Mouse (Mus musculus) liver, embryonic 16.5 days (tissue): Measurements from ENCODE around the gene Abl2. TPM values are rescaled to one million over a fixed set of nuclear protein-coding genes. Genes with fewer than 3 reads are reported as not detected.

Experiments used
- ATAC-seq: fragments of 200-750 bp; cut with Nextera tagmentation; 2 replicates; pipeline ENCODE4 v1.8.0; 2017; ENCODE audit warnings: low read depth, mild to moderate bottlenecking, moderate number of reproducible peaks, moderate library complexity
- H3K27ac ChIP-seq: fragments of 300-500 bp; sonication (generic); 2 replicates; pipeline ENCODE4 v1.5.1; 2014; ENCODE audit warnings: mild to moderate bottlenecking, low read length
- H3K27me3 ChIP-seq: fragments of 300-500 bp; sonication (generic); 2 replicates; pipeline ENCODE4 v1.6.1; 2014; ENCODE audit warnings: low read depth, low read length, mixed read lengths; ENCODE audit not compliant: control insufficient read depth, insufficient read depth
- H3K36me3 ChIP-seq: fragments of 300-500 bp; sonication (generic); 2 replicates; pipeline ENCODE4 v1.6.1; 2014; ENCODE audit warnings: mild to moderate bottlenecking; ENCODE audit not compliant: control insufficient read depth, insufficient read depth
- H3K4me1 ChIP-seq: fragments of 300-500 bp; sonication (generic); 2 replicates; pipeline ENCODE4 v1.6.1; 2014; ENCODE audit warnings: low read depth, low read length, mixed read lengths; ENCODE audit not compliant: control insufficient read depth
- H3K4me2 ChIP-seq: fragments of 300-500 bp; sonication (generic); 2 replicates; pipeline ENCODE4 v1.6.1; 2014; ENCODE audit warnings: low read depth, low read length, mixed read lengths
- H3K4me3 ChIP-seq: fragments of 300-500 bp; sonication (generic); 2 replicates; pipeline ENCODE4 v1.5.1; 2014; ENCODE audit warnings: low read depth, mild to moderate bottlenecking, low read length
- H3K9ac ChIP-seq: fragments of 300-500 bp; sonication (generic); 2 replicates; pipeline ENCODE4 v1.6.1; 2014; ENCODE audit warnings: low read depth, low read length
- H3K9me3 ChIP-seq: fragments of 300-500 bp; sonication (generic); replicated peaks from 2 replicates; pipeline ENCODE4 v1.6.1; 2016; ENCODE audit warnings: low read length; ENCODE audit not compliant: control insufficient read depth
- WGBS: fragments of 180-500 bp; shearing (Covaris S2); extraction: QIAGEN DNeasy Blood & Tissue Kit; methylation state at CpG from one replicate; pipeline ENCODE4 v1.1.7; 2014; ENCODE audit not compliant: insufficient replicate concordance; 5-methylcytosine and 5-hydroxymethylcytosine counted together
- polyA plus RNA-seq: library from polyadenylated mRNA; unstranded; fragments of >200 nt; fragmentation: Nextera tagmentation; extraction: Ambion mirVana; gene quantifications from 2 replicates; pipeline ENCODE4 v1.2.1, GENCODE M21; 2015

The Abl2 gene
- polyA plus RNA-seq, 1 experiment from 2014 or later = 0.87 TPM

DNA sequence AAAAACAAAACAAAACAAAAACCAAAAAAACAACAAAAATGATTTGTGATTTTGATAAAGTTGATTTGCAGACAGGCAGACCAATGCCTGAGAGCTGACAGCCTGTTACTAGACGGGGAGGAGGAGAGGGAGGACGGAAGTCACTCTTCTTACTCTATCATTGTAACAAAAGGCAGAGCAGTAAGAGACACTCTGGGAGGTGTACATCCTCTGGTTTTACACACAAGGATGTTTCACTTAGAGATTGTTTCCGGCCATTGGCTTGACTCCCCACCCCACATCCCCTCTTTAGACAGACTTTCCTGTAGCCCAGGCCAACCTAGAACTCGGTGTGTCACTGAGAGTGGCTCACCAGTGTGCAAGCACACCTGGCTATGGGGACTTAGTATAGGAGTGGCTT is 11.0 kb downstream of the Abl2 start:
- WGBS = 63% methylated on average over 4 of the region's 4 CpGs
- no peaks in the 10 kb centered on the region for H3K27me3 ChIP-seq
- H3K4me2 ChIP-seq = no peak overlapping the region
- H3K36me3 ChIP-seq = no peaks in the 10 kb centered on the region
- ATAC-seq = no peak
- no peak overlapping the region for H3K27ac ChIP-seq
- no peak overlapping the region for H3K9ac ChIP-seq
- H3K9me3 ChIP-seq = no peaks in the 10 kb centered on the region
- H3K4me1 ChIP-seq = no peaks in the 10 kb centered on the region
- no peak overlapping the region for H3K4me3 ChIP-seq

DNA sequence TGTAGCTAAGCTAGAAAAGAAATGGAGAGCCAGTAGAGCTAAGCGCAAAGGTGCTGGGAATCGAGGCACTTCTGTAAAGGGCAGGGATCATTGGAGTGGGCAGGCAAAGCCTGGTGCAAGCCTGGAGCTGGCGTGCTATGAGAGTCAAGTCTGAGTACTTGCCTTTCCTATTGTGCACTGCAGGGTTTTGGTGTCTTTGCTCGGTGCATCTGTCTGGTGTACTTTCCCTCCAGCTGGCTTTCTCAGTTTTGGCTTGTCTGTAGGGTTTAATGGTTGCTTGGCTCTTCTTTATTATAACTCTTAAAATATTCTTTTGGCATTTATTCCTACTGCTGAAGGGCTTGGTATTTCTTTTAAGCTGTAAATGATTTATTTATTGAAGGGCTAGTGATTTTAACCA is 14.4 kb downstream of the Abl2 start:
- Histone ChIP-seq H3K36me3 (no peaks in the 10 kb centered on the region), H3K9ac (no peak overlapping the region), H3K4me2 (no peak overlapping the region), H3K27me3 (no peaks in the 10 kb centered on the region), H3K27ac (no peak overlapping the region), H3K9me3 (no peaks in the 10 kb centered on the region), H3K4me1 (no peaks in the 10 kb centered on the region; the same call in 1 of the 2 replicates), H3K4me3 (no peak overlapping the region)
- 57% methylated on average over 4 of the region's 4 CpGs for WGBS
- no peak for ATAC-seq

GRCm38 (mm10) chr1:156581149-156581548 is 22.6 kb downstream of the Abl2 start:
- ATAC-seq = no peak
- Histone ChIP-seq H3K4me1 (no peaks in the 10 kb centered on the region), H3K36me3 (no peaks in the 10 kb centered on the region), H3K4me3 (no peak overlapping the region), H3K27me3 (no peaks in the 10 kb centered on the region), H3K4me2 (no peak overlapping the region), H3K9ac (no peak overlapping the region), H3K9me3 (no peaks in the 10 kb centered on the region), H3K27ac (no peak overlapping the region)
- WGBS = 74% methylated on average over 11 of the region's 11 CpGs

DNA sequence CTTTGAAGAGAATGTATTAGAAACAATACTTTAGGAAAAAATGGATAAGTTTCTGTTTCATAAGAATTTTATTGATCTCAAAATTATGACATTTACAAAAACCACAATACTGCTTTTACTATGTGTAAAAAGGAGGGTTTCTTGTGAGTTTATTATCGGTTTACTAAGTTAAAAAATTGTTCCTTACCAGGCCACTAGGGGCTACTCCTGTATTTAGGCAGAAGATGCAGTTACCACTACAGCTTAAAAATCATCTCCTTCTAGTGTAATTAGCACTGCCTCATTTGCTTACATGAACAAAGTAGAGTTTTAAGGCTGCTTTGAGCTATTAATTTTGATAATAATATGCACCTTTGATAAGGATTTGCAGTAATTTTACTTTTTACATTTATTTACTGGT is 25.6 kb downstream of the Abl2 start:
- H3K4me3 ChIP-seq = no peak overlapping the region
- no peak for ATAC-seq
- WGBS = 52% methylated on average over 1 of the region's 1 CpGs

GRCm38 (mm10) chr1:156585512-156585911 is 26.9 kb downstream of the Abl2 start:
- 46% methylated on average over 3 of the region's 3 CpGs for WGBS
- H3K27me3 ChIP-seq = no peaks in the 10 kb centered on the region
- no peak overlapping the region for H3K4me3 ChIP-seq
- no peak overlapping the region for H3K9ac ChIP-seq
- no peak overlapping the region for H3K4me2 ChIP-seq
- no peaks in the 10 kb centered on the region for H3K4me1 ChIP-seq
- no peak for ATAC-seq
- no peaks in the 10 kb centered on the region for H3K36me3 ChIP-seq
- no peak overlapping the region for H3K27ac ChIP-seq
- H3K9me3 ChIP-seq = no peaks in the 10 kb centered on the region

More for the DNA sequence above, 25.6 kb downstream of the Abl2 start:
- no peaks in the 10 kb centered on the region for H3K9me3 ChIP-seq
- H3K27ac ChIP-seq = no peak overlapping the region
- no peak overlapping the region for H3K4me2 ChIP-seq
- no peaks in the 10 kb centered on the region for H3K27me3 ChIP-seq
- H3K9ac ChIP-seq = no peak overlapping the region
- no peaks in the 10 kb centered on the region for H3K4me1 ChIP-seq
- no peaks in the 10 kb centered on the region for H3K36me3 ChIP-seq

DNA sequence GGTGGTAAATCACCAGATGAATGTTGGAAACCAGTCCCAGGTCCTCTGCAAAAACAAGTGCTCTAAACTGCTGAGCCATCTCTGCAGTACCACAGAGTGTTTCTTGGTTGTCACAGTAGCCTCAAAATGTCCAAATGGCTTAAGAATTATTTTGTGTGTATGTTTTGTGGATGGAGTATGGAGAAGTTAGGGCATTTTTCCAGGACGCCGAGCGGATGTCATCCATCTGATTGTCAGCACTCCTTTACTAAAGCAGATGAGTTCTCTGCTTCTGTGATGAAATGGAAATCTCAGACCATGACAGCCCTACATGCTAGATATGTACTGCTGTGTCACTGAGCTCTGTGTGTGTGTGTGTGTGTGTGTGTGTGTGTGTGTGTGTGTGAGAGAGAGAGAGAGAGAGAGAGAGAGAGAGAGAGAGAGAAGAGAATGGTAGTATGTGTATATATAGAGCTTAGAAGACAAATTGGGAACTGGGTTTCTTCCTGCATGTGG is 31.3 kb downstream of the Abl2 start:
- no peak overlapping the region for H3K4me2 ChIP-seq
- H3K27me3 ChIP-seq = no peaks in the 10 kb centered on the region
- H3K4me1 ChIP-seq = no peaks in the 10 kb centered on the region
- H3K36me3 ChIP-seq = no peaks in the 10 kb centered on the region
- H3K4me3 ChIP-seq = no peak overlapping the region
- 81% methylated on average over 3 of the region's 3 CpGs for WGBS
- no peak overlapping the region for H3K9ac ChIP-seq
- H3K27ac ChIP-seq = no peak overlapping the region
- no peak for ATAC-seq
- H3K9me3 ChIP-seq = no peaks in the 10 kb centered on the region

- no peak for ATAC-seq
- 29% methylated on average over 1 of the region's 1 CpGs for WGBS
- Histone ChIP-seq H3K27ac (no peak overlapping the region), H3K36me3 (no peaks in the 10 kb centered on the region), H3K9ac (no peak overlapping the region), H3K9me3 (no peaks in the 10 kb centered on the region), H3K4me3 (no peak overlapping the region), H3K4me1 (no peaks in the 10 kb centered on the region), H3K27me3 (no peaks in the 10 kb centered on the region), H3K4me2 (no peak overlapping the region)
Observed at GRCm38 (mm10) chr1:156590357-156590756, 31.8 kb downstream of the Abl2 start.

GRCm38 (mm10) chr1:156593267-156593666 is 34.7 kb downstream of the Abl2 start:
- no peak overlapping the region for H3K4me3 ChIP-seq
- no peaks in the 10 kb centered on the region for H3K4me1 ChIP-seq
- H3K9ac ChIP-seq = no peak overlapping the region
- no peaks in the 10 kb centered on the region for H3K36me3 ChIP-seq
- WGBS = 67% methylated on average over 5 of the region's 5 CpGs
- no peak overlapping the region for H3K27ac ChIP-seq
- H3K9me3 ChIP-seq = no peaks in the 10 kb centered on the region
- H3K4me2 ChIP-seq = no peak overlapping the region
- ATAC-seq = no peak
- no peaks in the 10 kb centered on the region for H3K27me3 ChIP-seq

DNA sequence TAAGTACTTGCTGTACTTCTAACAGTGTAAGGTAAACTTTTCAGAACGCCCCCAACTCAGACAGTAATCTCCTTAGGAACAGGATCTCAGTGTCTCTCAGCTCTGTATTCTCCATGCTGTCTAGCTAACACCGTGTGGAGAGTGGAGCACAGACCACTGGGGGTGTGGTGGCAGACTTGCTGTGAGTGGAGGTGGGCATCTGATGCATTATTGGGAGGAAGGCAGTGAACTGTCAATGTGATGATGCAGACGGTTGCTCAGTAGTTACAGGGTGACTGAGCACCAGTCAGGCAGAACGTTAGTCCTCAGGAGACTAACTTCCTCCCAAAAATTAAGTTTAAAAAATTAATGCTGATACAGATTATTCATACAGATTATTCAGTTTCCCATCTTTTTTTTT is 38.5 kb downstream of the Abl2 start:
- Histone ChIP-seq H3K9ac (no peak overlapping the region), H3K4me1 (no peaks in the 10 kb centered on the region), H3K4me3 (no peak overlapping the region), H3K4me2 (no peak overlapping the region), H3K9me3 (no peaks in the 10 kb centered on the region), H3K27me3 (no peaks in the 10 kb centered on the region), H3K36me3 (no peaks in the 10 kb centered on the region), H3K27ac (no peak overlapping the region)
- WGBS = 70% methylated on average over 4 of the region's 4 CpGs
- no peak for ATAC-seq
